Mouse (Mus musculus) E14TG2a.4 (cell line): ENCODE data around the gene Bmper.

Experiments
- CTCF ChIP-seq: conservative IDR thresholded peaks from 2 replicates; pipeline ENCODE4 v1.5.1; 2014; ENCODE audit warnings: low read length
- NANOG ChIP-seq: IDR thresholded peaks from 2 replicates; pipeline ENCODE4 v1.6.1; 2014; ENCODE audit warnings: borderline replicate concordance, low read length, mixed read lengths
- POU5F1 ChIP-seq: IDR thresholded peaks from 2 replicates; pipeline ENCODE4 v1.6.1; 2014; ENCODE audit warnings: low read length, borderline replicate concordance

GRCm38 (mm10) chr9:23242911-23243310, 20.0 kb downstream of the Bmper start:
- TF ChIP-seq CTCF (no peak), POU5F1 (no peak), NANOG (no peak)
